Mouse (Mus musculus): Measurements from ENCODE around the gene Ccdc50. TPM values are rescaled to one million over a fixed set of nuclear protein-coding genes. Genes with fewer than 3 reads are reported as not detected.

Gene Ccdc50
- polyA plus RNA-seq, 1 experiment from 2014 or later = 47.4 TPM

DNA sequence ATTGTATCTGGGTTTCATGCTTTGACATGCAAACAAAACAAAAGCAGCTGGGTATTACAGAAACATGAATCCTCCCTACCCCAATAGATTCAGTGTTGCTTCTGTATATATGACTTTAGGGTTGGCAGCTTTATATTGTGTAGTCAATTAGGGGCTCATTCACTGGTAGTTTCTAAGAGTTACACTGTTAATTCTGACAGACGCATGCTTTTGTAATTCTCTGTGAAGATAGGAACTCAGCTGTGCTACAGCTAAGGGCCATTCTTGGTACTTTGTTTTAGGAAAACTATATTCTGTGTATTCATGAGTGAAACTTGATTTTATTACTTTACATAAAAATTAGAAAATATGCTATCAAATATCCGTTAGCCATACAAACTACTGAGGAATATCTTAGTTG lies 65.2 kb downstream of the Ccdc50 start:
- H3K27me3 ChIP-seq = no peaks in the 10 kb centered on the region
- H3K4me2 ChIP-seq = no peak overlapping the region
- ATAC-seq (replicated peaks; ENCODE audit: low FRiP score) = no peak
- no peak overlapping the region for H3K9ac ChIP-seq
- no peaks in the 10 kb centered on the region for H3K4me1 ChIP-seq
- H3K27ac ChIP-seq = no peak overlapping the region
- no peaks in the 10 kb centered on the region for H3K9me3 ChIP-seq (replicated peaks)
- peaks cover 18% of the 10 kb centered on the region for H3K36me3 ChIP-seq
- 72% methylated on average over 2 of the region's 2 CpGs for WGBS
- no peak overlapping the region for H3K4me3 ChIP-seq (replicated peaks)

DNA sequence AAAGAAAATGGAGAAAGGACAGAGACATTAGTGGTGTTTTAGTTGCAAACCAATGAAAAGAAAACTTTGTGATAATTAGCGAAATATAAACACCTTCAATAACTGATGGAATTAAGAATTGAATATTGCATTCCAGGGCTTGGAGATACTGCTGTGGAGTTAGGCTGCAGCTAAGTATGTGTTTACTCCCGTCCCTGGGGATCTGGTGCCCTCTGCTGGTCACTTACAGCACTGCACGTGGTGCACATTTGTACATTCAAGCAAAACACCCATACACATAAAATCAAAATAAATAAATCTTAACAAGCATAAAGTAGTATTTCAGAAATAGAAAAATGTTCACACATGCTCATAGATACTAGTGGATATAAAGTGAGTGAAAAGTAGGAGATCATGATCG lies 68.6 kb downstream of the Ccdc50 start:
- peak; percentile 60; the same call in 1 of the 2 replicates for ATAC-seq (replicated peaks; ENCODE audit: low FRiP score)
- 20% methylated on average over 4 of the region's 4 CpGs for WGBS
- Histone ChIP-seq H3K4me1 (no peaks in the 10 kb centered on the region), H3K4me3 (replicated peaks) (no peak overlapping the region), H3K9ac (no peak overlapping the region), H3K4me2 (no peak overlapping the region), H3K27me3 (no peaks in the 10 kb centered on the region), H3K27ac (no peak overlapping the region), H3K9me3 (replicated peaks) (no peaks in the 10 kb centered on the region), H3K36me3 (no peaks in the 10 kb centered on the region)

DNA sequence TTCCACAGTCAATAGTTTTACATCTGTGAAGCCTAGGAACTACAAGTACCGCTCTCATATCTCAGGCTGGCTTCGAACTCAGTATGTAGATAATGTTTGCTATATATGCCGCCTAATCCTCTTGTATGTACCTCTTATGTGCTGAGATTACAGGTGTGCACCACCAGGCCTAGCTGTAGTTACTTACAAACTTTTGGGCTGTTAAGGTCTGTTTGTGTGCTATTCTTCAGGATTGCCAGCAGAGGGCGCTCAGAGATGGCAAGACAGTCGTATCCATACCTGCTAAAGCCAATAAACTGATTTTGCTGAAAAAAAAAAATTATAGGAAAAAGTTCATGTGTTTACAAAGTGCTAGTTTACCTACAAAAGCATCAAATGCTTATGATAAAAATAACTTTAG lies 80.1 kb downstream of the Ccdc50 start:
- H3K27me3 ChIP-seq = no peaks in the 10 kb centered on the region
- H3K27ac ChIP-seq = no peak overlapping the region
- no peak for ATAC-seq (replicated peaks; ENCODE audit: low FRiP score)
- H3K9me3 ChIP-seq (replicated peaks) = no peaks in the 10 kb centered on the region; the same call in 1 of the 2 replicates
- no peak overlapping the region for H3K4me3 ChIP-seq (replicated peaks)
- H3K4me1 ChIP-seq = no peaks in the 10 kb centered on the region
- 28% methylated on average over 5 of the region's 5 CpGs for WGBS
- no peak overlapping the region for H3K9ac ChIP-seq
- no peak overlapping the region for H3K4me2 ChIP-seq
- no peaks in the 10 kb centered on the region for H3K36me3 ChIP-seq

DNA sequence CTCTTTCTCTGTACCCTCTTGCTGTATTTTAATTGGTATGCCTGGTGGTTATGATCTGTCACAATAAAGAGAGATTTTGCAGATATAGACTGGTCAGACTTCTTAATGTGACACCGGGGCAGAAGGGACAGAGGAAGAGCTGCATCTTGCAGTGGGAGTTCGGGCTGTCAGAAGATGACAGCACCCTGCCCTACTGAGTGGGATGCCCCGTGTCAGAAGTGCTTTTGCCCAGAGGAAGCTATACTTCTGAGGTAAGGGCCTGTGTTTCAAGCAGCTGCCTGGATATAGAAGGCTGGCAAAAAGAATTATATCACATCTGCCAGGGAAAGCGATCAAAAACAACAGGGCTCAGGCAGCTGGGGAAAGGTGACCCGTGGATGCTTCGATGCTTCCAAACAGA lies 82.7 kb downstream of the Ccdc50 start:
- Histone ChIP-seq H3K4me1 (no peaks in the 10 kb centered on the region), H3K27ac (no peak overlapping the region), H3K4me2 (no peak overlapping the region), H3K36me3 (no peaks in the 10 kb centered on the region), H3K4me3 (replicated peaks) (no peak overlapping the region), H3K9ac (no peak overlapping the region), H3K27me3 (no peaks in the 10 kb centered on the region), H3K9me3 (replicated peaks) (no peaks in the 10 kb centered on the region; the same call in 1 of the 2 replicates)
- ATAC-seq (replicated peaks; ENCODE audit: low FRiP score) = no peak
- WGBS = 53% methylated on average over 6 of the region's 6 CpGs

DNA sequence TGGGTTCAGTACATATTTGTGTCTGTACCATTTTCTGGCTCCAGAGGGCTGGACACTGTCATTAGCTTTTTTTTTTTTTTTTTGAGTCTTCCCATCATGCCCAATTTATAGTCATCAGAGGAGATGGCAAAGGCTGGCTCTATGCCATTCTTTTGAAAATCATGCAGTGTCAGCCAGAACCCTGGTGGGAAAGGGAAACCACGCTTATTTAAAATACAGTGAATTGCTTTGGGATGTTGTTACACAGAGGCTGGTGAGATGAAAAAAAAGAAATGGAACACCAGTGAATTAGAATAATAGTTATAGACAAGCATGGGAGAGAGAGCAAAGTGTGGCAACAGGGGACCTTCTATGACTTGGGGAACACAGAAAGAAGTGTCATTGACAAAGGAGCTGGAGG lies 95.2 kb downstream of the Ccdc50 start:
- Histone ChIP-seq H3K36me3 (no peaks in the 10 kb centered on the region), H3K27me3 (no peaks in the 10 kb centered on the region), H3K9ac (no peak overlapping the region), H3K27ac (no peak overlapping the region), H3K4me3 (replicated peaks) (no peak overlapping the region), H3K4me1 (no peaks in the 10 kb centered on the region), H3K4me2 (no peak overlapping the region), H3K9me3 (replicated peaks) (no peaks in the 10 kb centered on the region)
- ATAC-seq (replicated peaks; ENCODE audit: low FRiP score) = no peak
- 74% methylated on average over 1 of the region's 1 CpGs for WGBS

Other genes with a start within 250 kb of the Ccdc50 start
- 0.31 and 2.1 TPM in 2 replicates for gene Ostn, start 81.4 kb upstream of the Ccdc50 start, polyA plus RNA-seq (2015; fragmentation: Nextera tagmentation; extraction: Ambion mirVana)
- not detected in 2 replicates for gene Uts2b, start 18.6 kb upstream of the Ccdc50 start, polyA plus RNA-seq (2015; fragmentation: Nextera tagmentation; extraction: Ambion mirVana)

Measured in kidney, embryonic 15.5 days (tissue).